Mouse (Mus musculus) forebrain, embryonic 15.5 days (tissue): ENCODE measurements around the gene Smc1b. TPM values are rescaled to one million over a fixed set of nuclear protein-coding genes. Genes with fewer than 3 reads are reported as not detected.
A peak's percentile ranks its signal among the peaks of the same experiment; 100 is the strongest.

Experiments used
- ATAC-seq: fragments of 200-750 bp; cut with Nextera tagmentation; replicated peaks from 2 replicates; pipeline ENCODE4 v1.8.0; 2017; ENCODE audit warnings: mild to moderate bottlenecking, moderate TSS enrichment, moderate library complexity
- H3K27ac ChIP-seq: fragments of 300-500 bp; sonication (generic); replicated peaks from 2 replicates; pipeline ENCODE4 v1.5.1; 2015; ENCODE audit warnings: mild to moderate bottlenecking, inconsistent platforms
- H3K27me3 ChIP-seq: fragments of 300-500 bp; sonication (generic); 2 replicates; pipeline ENCODE4 v1.6.1; 2015; ENCODE audit warnings: inconsistent platforms
- H3K36me3 ChIP-seq: fragments of 300-500 bp; sonication (generic); 2 replicates; pipeline ENCODE4 v1.6.1; 2015; ENCODE audit warnings: mild to moderate bottlenecking, inconsistent platforms
- H3K4me1 ChIP-seq: fragments of 300-500 bp; sonication (generic); 2 replicates; pipeline ENCODE4 v1.6.1; 2015; ENCODE audit warnings: inconsistent platforms
- H3K4me2 ChIP-seq: fragments of 300-500 bp; sonication (generic); replicated peaks from 2 replicates; pipeline ENCODE4 v1.6.1; 2015; ENCODE audit warnings: mild to moderate bottlenecking, inconsistent platforms
- H3K4me3 ChIP-seq: fragments of 300-500 bp; sonication (generic); 2 replicates; pipeline ENCODE4 v1.5.1; 2015; ENCODE audit warnings: mild to moderate bottlenecking, inconsistent platforms
- H3K9ac ChIP-seq: fragments of 300-500 bp; sonication (generic); replicated peaks from 2 replicates; pipeline ENCODE4 v1.6.1; 2015; ENCODE audit warnings: mild to moderate bottlenecking, inconsistent platforms
- H3K9me3 ChIP-seq: fragments of 300-500 bp; sonication (generic); 2 replicates; pipeline ENCODE4 v1.6.1; 2016; ENCODE audit warnings: inconsistent platforms
- WGBS: fragments of 180-500 bp; shearing (Covaris S2); methylation state at CpG from one replicate; pipeline ENCODE4 v1.1.7; 2015; ENCODE audit warnings: mixed read lengths; 5-methylcytosine and 5-hydroxymethylcytosine counted together
- polyA plus RNA-seq: library from polyadenylated mRNA; unstranded; fragments of >200 nt; fragmentation: Nextera tagmentation; extraction: Ambion mirVana; gene quantifications from 2 replicates; pipeline ENCODE4 v1.2.1, GENCODE M21; 2015

Gene Smc1b
- polyA plus RNA-seq, 1 experiment from 2014 or later: 0.13 TPM

DNA sequence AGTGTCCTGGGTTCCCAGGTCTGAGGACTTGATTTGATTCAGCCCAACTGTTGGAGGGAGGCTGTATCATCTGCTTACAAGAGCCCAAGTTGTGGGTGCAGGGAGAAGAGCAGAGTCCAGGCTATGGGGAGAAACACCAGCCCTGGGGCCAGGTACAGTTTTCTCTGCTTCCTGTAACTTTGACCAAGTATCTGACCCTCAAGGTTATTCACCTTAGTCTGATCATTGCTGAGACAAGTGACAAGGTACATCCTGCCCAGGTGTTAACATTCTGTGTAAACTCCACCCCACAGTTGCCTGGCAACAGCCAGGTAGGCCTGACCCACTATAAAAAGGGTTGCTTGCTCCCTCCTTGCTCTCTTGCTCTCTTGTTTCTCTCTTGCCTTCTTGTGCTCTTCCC lies 29.7 kb upstream of the Smc1b start:
- no peaks in the 10 kb centered on the region for H3K27me3 ChIP-seq
- H3K9ac ChIP-seq: no peak overlapping the region
- no peak overlapping the region for H3K4me2 ChIP-seq
- H3K4me3 ChIP-seq: no peak overlapping the region
- H3K27ac ChIP-seq: no peak overlapping the region
- no peak for ATAC-seq
- H3K9me3 ChIP-seq: no peaks in the 10 kb centered on the region
- no peaks in the 10 kb centered on the region for H3K36me3 ChIP-seq
- H3K4me1 ChIP-seq: peaks cover 7% of the 10 kb centered on the region

DNA sequence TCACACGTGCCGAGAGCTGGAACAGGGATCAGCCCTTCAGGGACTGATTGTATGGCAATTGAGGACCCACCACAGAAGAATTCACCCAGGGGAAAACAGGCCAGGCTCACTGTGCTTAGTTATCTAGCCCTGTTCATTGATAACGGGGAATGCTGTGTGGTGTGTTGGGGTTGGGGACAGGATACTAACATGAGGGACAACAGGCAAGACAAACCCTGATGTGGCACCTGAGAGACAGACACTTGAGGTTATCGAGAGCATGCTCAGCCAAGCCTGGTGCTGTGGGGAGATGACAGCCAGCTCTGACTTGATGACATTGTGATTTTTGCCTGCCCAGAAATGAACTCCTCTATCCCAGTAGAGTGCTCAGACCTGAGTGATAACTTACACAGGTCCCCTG lies 24.4 kb upstream of the Smc1b start:
- no peak overlapping the region for H3K27ac ChIP-seq
- ATAC-seq: no peak
- no peak overlapping the region for H3K4me3 ChIP-seq
- no peaks in the 10 kb centered on the region for H3K4me1 ChIP-seq
- no peaks in the 10 kb centered on the region for H3K27me3 ChIP-seq
- no peaks in the 10 kb centered on the region for H3K36me3 ChIP-seq
- H3K4me2 ChIP-seq: no peak overlapping the region
- H3K9ac ChIP-seq: no peak overlapping the region
- WGBS: 62% methylated on average over 4 of the region's 4 CpGs
- no peaks in the 10 kb centered on the region for H3K9me3 ChIP-seq

DNA sequence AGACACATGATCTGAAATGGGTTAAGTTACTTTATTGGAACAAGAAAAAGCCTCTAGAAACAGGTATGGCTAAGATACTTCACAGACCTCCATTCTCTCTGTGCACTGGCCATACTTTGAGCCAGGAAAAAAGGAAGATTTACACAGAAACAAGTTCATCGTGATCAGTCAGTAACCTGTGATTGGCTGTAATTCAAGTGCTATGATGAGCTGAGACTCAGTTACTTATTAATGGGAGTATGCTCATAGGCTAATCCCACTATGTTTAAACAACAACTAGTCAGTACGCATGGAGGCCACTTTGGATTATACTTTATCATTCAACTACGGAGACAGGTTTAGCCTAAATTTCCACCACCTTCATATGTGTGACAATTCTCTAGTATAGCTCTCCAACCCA lies 22.3 kb upstream of the Smc1b start:
- ATAC-seq: no peak
- no peak overlapping the region for H3K27ac ChIP-seq
- H3K27me3 ChIP-seq: no peaks in the 10 kb centered on the region
- H3K4me2 ChIP-seq: no peak overlapping the region
- H3K9me3 ChIP-seq: no peaks in the 10 kb centered on the region
- no peak overlapping the region for H3K4me3 ChIP-seq
- no peak overlapping the region for H3K9ac ChIP-seq
- 93% methylated on average over 3 of the region's 3 CpGs for WGBS
- H3K4me1 ChIP-seq: no peaks in the 10 kb centered on the region
- H3K36me3 ChIP-seq: no peaks in the 10 kb centered on the region

DNA sequence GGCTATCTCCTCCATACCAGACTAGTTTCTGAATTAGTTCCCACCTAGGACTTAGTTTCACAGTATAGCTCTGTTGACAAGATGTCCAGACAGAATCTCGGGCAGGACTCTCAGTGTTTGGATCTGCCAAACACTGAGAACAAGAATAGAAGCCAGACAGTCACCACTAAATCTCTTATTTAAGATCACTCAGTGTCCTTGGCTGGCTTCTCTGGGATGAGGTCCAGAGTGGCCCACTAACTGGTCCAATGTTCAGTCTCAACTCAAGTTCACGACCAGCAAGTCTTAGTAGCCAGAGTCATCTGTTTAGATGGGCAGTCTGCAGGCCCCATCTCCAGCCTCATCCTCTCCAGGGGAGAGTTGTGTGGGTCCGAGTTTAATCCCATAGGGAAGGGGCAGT lies 20.8 kb upstream of the Smc1b start:
- H3K27me3 ChIP-seq: no peaks in the 10 kb centered on the region
- H3K27ac ChIP-seq: no peak overlapping the region
- WGBS: 78% methylated on average over 3 of the region's 3 CpGs
- H3K4me1 ChIP-seq: no peaks in the 10 kb centered on the region
- H3K9ac ChIP-seq: no peak overlapping the region
- ATAC-seq: no peak
- no peaks in the 10 kb centered on the region for H3K9me3 ChIP-seq
- no peak overlapping the region for H3K4me2 ChIP-seq
- no peak overlapping the region for H3K4me3 ChIP-seq
- H3K36me3 ChIP-seq: no peaks in the 10 kb centered on the region

DNA sequence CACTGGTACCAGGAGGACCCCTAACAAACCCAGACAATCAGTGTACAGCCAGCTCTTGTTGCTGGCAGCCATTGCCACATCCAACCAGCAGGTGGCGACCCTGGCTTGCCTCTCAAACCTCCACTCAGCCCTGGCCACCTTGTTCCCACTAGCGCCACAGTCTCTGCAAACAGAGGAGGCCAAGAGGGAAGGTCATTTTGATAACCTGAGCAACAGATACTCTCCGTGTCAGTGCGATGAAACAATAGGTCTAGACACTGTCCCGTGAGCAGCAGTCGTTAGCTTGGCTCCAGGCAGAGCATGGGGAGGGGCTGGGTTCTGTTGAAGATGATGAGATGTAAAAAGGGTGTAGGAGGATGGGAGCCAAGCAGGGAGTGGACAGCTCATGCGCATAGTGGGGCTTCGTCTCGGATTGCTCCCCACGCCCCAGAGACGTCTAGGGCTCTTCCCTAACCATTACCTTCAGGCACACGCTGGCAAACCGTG lies 19.7 kb upstream of the Smc1b start:
- no peaks in the 10 kb centered on the region for H3K36me3 ChIP-seq
- H3K4me2 ChIP-seq: no peak overlapping the region
- peak; percentile 48 for ATAC-seq
- WGBS: 26% methylated on average over 13 of the region's 13 CpGs
- H3K27ac ChIP-seq: no peak overlapping the region
- no peaks in the 10 kb centered on the region for H3K27me3 ChIP-seq
- H3K4me3 ChIP-seq: no peak overlapping the region
- H3K9me3 ChIP-seq: no peaks in the 10 kb centered on the region
- H3K9ac ChIP-seq: no peak overlapping the region
- H3K4me1 ChIP-seq: no peaks in the 10 kb centered on the region

DNA sequence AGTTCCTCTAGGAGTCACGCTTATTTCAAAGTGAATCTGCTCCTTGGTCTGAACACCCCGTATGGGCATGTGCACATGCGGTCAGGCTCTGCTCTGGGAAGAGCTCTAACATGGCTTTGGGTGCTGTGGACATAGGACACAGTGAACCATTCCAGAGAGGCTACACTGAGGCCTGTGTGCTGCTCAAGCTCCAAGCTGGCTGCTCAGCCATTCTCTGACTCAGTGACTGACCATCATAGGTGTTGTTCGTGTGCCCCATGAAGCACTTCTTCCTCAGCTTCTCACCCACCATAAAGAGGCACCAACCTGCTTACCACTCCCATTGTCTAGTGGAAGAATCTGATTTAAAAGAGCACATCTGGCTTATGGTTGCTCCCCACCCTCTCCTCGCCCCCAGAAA lies 12.5 kb upstream of the Smc1b start:
- H3K4me1 ChIP-seq: no peaks in the 10 kb centered on the region
- 92% methylated on average over 5 of the region's 5 CpGs for WGBS
- H3K27me3 ChIP-seq: no peaks in the 10 kb centered on the region
- no peaks in the 10 kb centered on the region for H3K36me3 ChIP-seq
- ATAC-seq: no peak
- H3K9me3 ChIP-seq: no peaks in the 10 kb centered on the region
- H3K4me2 ChIP-seq: no peak overlapping the region
- H3K27ac ChIP-seq: no peak overlapping the region
- H3K4me3 ChIP-seq: no peak overlapping the region
- H3K9ac ChIP-seq: no peak overlapping the region

DNA sequence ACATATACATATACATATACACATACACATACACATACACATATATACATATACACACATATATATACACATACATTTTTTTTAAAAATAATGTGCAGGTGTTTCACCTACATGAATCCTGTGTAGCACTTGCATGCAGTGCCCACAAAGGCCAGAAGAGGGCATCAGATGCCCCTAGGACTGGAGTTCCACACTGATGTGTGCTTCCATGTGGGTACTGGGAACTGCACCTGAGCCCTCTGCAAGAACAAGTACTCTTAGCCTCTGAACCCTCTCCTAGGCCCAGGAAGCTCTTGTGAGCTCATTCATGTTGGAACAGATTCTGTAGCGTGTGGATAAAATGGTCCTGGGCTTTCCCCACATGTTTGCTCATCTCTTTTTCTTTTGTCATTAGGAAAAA lies 12.0 kb upstream of the Smc1b start:
- no peaks in the 10 kb centered on the region for H3K36me3 ChIP-seq
- no peaks in the 10 kb centered on the region for H3K9me3 ChIP-seq
- ATAC-seq: no peak
- 93% methylated on average over 1 of the region's 1 CpGs for WGBS
- no peak overlapping the region for H3K4me2 ChIP-seq
- no peak overlapping the region for H3K27ac ChIP-seq
- no peaks in the 10 kb centered on the region for H3K4me1 ChIP-seq
- no peak overlapping the region for H3K9ac ChIP-seq
- H3K27me3 ChIP-seq: no peaks in the 10 kb centered on the region
- no peak overlapping the region for H3K4me3 ChIP-seq

DNA sequence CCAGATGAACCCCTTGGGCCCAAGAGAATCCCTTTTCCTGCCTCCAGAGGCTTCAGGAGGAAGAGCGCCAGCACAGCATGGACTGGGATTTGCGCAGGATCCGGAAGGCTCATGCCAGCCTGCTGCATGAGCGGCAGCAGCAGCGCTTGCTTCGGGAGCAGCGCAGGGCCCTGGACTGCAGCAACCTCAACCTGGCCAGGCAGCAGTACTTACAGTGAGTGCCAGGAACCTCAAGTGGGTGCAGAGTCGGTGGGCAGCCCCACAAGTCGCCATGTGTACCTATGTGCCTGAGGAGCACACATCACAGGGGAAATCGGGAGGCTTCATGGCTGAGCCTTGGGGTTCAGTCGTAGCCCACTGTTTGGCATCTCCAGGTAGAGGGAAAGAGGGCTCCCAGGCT lies 11.4 kb upstream of the Smc1b start:
- no peak overlapping the region for H3K4me2 ChIP-seq
- H3K27me3 ChIP-seq: no peaks in the 10 kb centered on the region
- no peak overlapping the region for H3K9ac ChIP-seq
- H3K9me3 ChIP-seq: no peaks in the 10 kb centered on the region
- H3K4me1 ChIP-seq: no peaks in the 10 kb centered on the region
- H3K4me3 ChIP-seq: no peak overlapping the region
- no peaks in the 10 kb centered on the region for H3K36me3 ChIP-seq
- H3K27ac ChIP-seq: no peak overlapping the region
- WGBS: 89% methylated on average over 11 of the region's 11 CpGs
- ATAC-seq: no peak

DNA sequence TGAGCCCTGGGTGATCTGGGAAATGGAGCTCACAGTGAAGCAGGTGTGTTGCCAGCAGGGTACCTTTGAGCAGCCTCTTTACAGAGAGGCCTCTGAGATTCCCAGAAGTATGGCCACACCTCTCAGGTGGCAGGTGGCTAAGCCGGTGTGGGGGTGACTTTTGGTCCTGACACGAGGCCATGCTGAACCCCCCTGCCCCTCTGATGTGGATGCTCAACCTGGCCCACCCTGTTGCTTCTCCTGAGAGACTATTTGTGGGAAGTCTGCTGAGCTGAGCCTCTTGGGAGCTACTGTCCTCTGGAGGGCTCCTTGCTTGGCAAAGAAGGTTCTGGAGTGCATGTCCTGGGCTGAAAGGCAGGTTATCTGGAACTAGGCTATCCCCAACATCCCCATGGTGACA lies 10.7 kb upstream of the Smc1b start:
- H3K9me3 ChIP-seq: no peaks in the 10 kb centered on the region
- H3K4me1 ChIP-seq: no peaks in the 10 kb centered on the region
- no peaks in the 10 kb centered on the region for H3K27me3 ChIP-seq
- H3K9ac ChIP-seq: no peak overlapping the region
- no peak overlapping the region for H3K4me3 ChIP-seq
- no peaks in the 10 kb centered on the region for H3K36me3 ChIP-seq
- H3K4me2 ChIP-seq: no peak overlapping the region
- ATAC-seq: no peak
- no peak overlapping the region for H3K27ac ChIP-seq
- 78% methylated on average over 2 of the region's 2 CpGs for WGBS

DNA sequence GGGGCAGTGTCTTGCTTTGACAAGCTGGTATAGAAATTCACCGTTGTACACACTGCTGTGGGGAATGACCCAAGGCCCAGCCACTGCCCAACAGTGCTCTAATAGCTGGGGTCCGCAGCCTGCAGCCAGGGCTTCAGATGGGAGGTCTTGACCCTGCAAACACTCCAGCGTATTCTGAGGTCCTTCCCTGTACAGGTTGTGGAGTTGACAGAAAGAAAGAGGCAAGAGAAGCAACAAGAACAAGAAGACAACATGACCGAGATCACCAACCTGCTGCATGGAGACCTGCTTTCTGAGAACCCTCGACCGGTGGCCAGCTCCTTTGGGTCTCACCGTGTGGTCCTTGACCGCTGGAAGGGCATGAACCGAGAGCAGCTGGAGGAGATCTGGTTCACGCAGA lies 9.5 kb upstream of the Smc1b start:
- Histone ChIP-seq H3K27me3 (no peaks in the 10 kb centered on the region), H3K4me1 (no peaks in the 10 kb centered on the region), H3K27ac (no peak overlapping the region), H3K9me3 (no peaks in the 10 kb centered on the region), H3K4me2 (no peak overlapping the region), H3K4me3 (no peak overlapping the region), H3K36me3 (no peaks in the 10 kb centered on the region), H3K9ac (no peak overlapping the region)
- ATAC-seq: no peak
- 93% methylated on average over 10 of the region's 10 CpGs for WGBS

DNA sequence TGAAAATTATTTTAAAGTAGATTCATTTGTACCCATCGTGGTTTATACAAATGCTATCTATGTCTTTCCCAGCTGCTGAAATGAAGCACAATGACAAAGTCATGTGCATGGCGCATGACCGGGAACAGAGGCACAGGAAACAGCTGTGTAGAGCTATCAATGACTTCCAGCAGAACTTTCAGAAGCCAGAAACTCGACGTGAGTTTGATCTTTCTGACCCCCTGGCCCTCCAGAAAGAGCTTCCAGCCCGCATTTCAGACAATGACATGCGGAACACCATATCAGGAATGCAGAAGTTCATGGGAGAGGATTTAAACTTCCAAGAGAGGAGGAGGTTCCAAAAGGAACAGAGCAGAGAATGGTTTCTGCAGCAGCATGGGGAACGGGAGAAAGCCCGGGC lies 3.4 kb upstream of the Smc1b start:
- H3K36me3 ChIP-seq: no peaks in the 10 kb centered on the region
- H3K4me3 ChIP-seq: no peak overlapping the region
- 0 out of 2 replicates have a peak, but pooled peaks cover 4% of the 10 kb centered on the region for H3K27me3 ChIP-seq
- H3K9me3 ChIP-seq: no peaks in the 10 kb centered on the region
- peaks cover 5% of the 10 kb centered on the region for H3K4me1 ChIP-seq
- 55% methylated on average over 9 of the region's 9 CpGs for WGBS
- H3K4me2 ChIP-seq: no peak overlapping the region
- ATAC-seq: no peak
- no peak overlapping the region for H3K27ac ChIP-seq
- no peak overlapping the region for H3K9ac ChIP-seq

DNA sequence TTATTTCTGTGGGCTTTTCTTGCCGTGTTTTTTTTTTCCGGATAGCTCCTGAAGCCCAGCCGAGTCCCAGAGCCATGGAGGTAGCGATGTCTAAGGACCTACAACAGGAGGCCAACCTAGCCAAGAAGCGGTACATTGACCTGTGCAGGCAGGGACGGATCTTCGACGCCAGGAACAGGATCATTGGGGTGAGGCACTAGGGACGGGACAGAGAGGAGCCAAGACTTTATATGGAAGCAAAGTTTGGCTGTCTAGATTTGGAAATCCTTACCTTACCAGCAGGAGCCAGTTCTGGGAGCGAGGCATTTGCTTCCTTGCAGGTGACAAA lies 393 bp upstream of the Smc1b start:
- peak; percentile 23; the same call in 1 of the 2 replicates for ATAC-seq
- WGBS: 20% methylated on average over 10 of the region's 10 CpGs
- H3K9ac ChIP-seq: peak overlapping the region; percentile 4; the same call in 1 of the 2 replicates

DNA sequence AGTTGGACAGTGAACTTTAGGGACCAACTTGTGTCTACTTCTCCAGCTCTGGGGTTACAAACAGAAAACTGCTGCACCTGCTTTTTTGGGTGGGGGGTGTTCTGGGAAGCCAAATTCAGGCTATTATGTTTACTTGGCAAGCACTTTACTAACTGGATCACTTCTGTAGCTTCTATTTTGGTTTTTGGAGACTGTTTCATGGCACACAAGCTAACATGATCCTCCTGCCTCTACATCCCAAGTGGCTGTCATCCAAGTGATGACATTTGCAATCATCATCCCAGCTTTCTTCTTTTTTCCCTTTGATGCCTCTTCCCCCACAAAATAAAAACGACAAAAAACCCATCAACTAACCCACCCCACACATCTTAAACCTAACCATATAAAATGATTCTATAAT lies 46.1 kb downstream of the Smc1b start:
- Histone ChIP-seq H3K9ac (no peak overlapping the region), H3K9me3 (no peaks in the 10 kb centered on the region), H3K27me3 (no peaks in the 10 kb centered on the region), H3K27ac (0 out of 2 replicates have a peak overlapping the region, but pooled peaks have one; percentile 55), H3K4me1 (no peaks in the 10 kb centered on the region), H3K36me3 (no peaks in the 10 kb centered on the region), H3K4me2 (no peak overlapping the region), H3K4me3 (no peak overlapping the region)
- no peak for ATAC-seq
- WGBS: 67% methylated on average over 1 of the region's 1 CpGs

More for the DNA sequence above, 393 bp upstream of the Smc1b start:
- no peaks in the 10 kb centered on the region for H3K9me3 ChIP-seq
- peaks cover 5% of the 10 kb centered on the region for H3K4me1 ChIP-seq
- 0 out of 2 replicates have a peak, but pooled peaks cover 4% of the 10 kb centered on the region for H3K27me3 ChIP-seq
- no peak overlapping the region for H3K27ac ChIP-seq
- no peaks in the 10 kb centered on the region for H3K36me3 ChIP-seq
- peak overlapping the region; percentile 35 for H3K4me3 ChIP-seq
- H3K4me2 ChIP-seq: peak overlapping the region; percentile 59
